Mouse (Mus musculus) embryonic facial prominence, embryonic 13.5 days (tissue): ENCODE data around the gene Rit1. TPM values are rescaled to one million over a fixed set of nuclear protein-coding genes. Genes with fewer than 3 reads are reported as not detected.
"Not testable (repeated sequence)": the region's sequence is repeated elsewhere in the genome, so short reads cannot be mapped to it uniquely, and the experiment has no call there.

Experiments used
- ATAC-seq: fragments of 200-750 bp; cut with Nextera tagmentation; 2 replicates; pipeline ENCODE4 v1.8.0; 2017; ENCODE audit warnings: low read depth; ENCODE audit not compliant: insufficient number of reproducible peaks, insufficient read depth, low FRiP score, low TSS enrichment
- H3K27ac ChIP-seq: fragments of 300-500 bp; sonication (generic); 2 replicates; pipeline ENCODE4 v1.5.1; 2015; ENCODE audit warnings: moderate library complexity, mild to moderate bottlenecking, inconsistent platforms
- H3K27me3 ChIP-seq: fragments of 300-500 bp; sonication (generic); 2 replicates; pipeline ENCODE4 v1.6.1; 2015; ENCODE audit warnings: mild to moderate bottlenecking, inconsistent platforms
- H3K36me3 ChIP-seq: fragments of 300-500 bp; sonication (generic); 2 replicates; pipeline ENCODE4 v1.6.1; 2015; ENCODE audit warnings: mild to moderate bottlenecking, inconsistent platforms
- H3K4me1 ChIP-seq: fragments of 300-500 bp; sonication (generic); 2 replicates; pipeline ENCODE4 v1.6.1; 2015; ENCODE audit warnings: inconsistent platforms
- H3K4me2 ChIP-seq: fragments of 300-500 bp; sonication (generic); 2 replicates; pipeline ENCODE4 v1.6.1; 2015; ENCODE audit warnings: moderate library complexity, mild to moderate bottlenecking, inconsistent platforms
- H3K4me3 ChIP-seq: fragments of 300-500 bp; sonication (generic); 2 replicates; pipeline ENCODE4 v1.5.1; 2015; ENCODE audit warnings: mild to moderate bottlenecking, inconsistent platforms
- H3K9ac ChIP-seq: fragments of 300-500 bp; sonication (generic); 2 replicates; pipeline ENCODE4 v1.6.1; 2015; ENCODE audit warnings: mild to moderate bottlenecking, inconsistent platforms
- H3K9me3 ChIP-seq: fragments of 300-500 bp; sonication (generic); 2 replicates; pipeline ENCODE4 v1.6.1; 2016; ENCODE audit warnings: inconsistent platforms
- WGBS: fragments of 180-500 bp; shearing (Covaris S2); methylation state at CpG from one replicate; pipeline ENCODE4 v1.1.7; 2015; ENCODE audit warnings: mixed read lengths; 5-methylcytosine and 5-hydroxymethylcytosine counted together
- polyA plus RNA-seq: library from polyadenylated mRNA; unstranded; fragments of >200 nt; fragmentation: Nextera tagmentation; extraction: Ambion mirVana; gene quantifications from 2 replicates; pipeline ENCODE4 v1.2.1, GENCODE M21; 2015

Gene Rit1
- polyA plus RNA-seq, 1 experiment from 2014 or later, result 54.4 TPM

GRCm38 (mm10) chr3:88773163-88773562 is 56.5 kb downstream of the Rit1 start:
- H3K36me3 ChIP-seq, H3K27me3 ChIP-seq, H3K4me1 ChIP-seq, H3K9me3 ChIP-seq, H3K9ac ChIP-seq, H3K4me3 ChIP-seq, ATAC-seq, H3K4me2 ChIP-seq, H3K27ac ChIP-seq: not testable (repeated sequence)
- 91% methylated on average over 6 of the region's 6 CpGs for WGBS

- H3K4me2 ChIP-seq, result peak within 1 kb of the TSS; percentile 54
- peak within 1 kb of the TSS; percentile 42 for H3K4me3 ChIP-seq
- H3K4me1 ChIP-seq, H3K27me3 ChIP-seq, H3K9me3 ChIP-seq, H3K36me3 ChIP-seq: not testable (repeated sequence)
- ATAC-seq, result peak; percentile 76; the same call in 1 of the 2 replicates
- 4% methylated on average over 42 of the region's 51 CpGs for WGBS
- peak within 1 kb of the TSS; percentile 71; the same call in 1 of the 2 replicates for H3K27ac ChIP-seq
- peak within 1 kb of the TSS; percentile 58; the same call in 1 of the 2 replicates for H3K9ac ChIP-seq
These were observed 58.6 kb downstream of the Rit1 start, which contains the start of gene Syt11 for GRCm38 (mm10) chr3:88774939-88775841. Gene Syt11, minus strand, starts transcription at chr3:88775164.

Other genes with a start within 250 kb of the Rit1 start
- 311 and 321 TPM in 2 replicates for gene Lmna, start 206.9 kb upstream of the Rit1 start, polyA plus RNA-seq
- 32.2 and 33.4 TPM in 2 replicates for gene Mex3a, start 184.4 kb upstream of the Rit1 start, polyA plus RNA-seq
- 18.6 and 19.5 TPM in 2 replicates for gene Rab25, start 168.5 kb upstream of the Rit1 start, polyA plus RNA-seq
- 164 and 169 TPM in 2 replicates for gene Lamtor2, start 163.8 kb upstream of the Rit1 start, polyA plus RNA-seq
- gene Ubqln4, start 163.1 kb upstream of the Rit1 start, polyA plus RNA-seq, result 43.0 and 44.6 TPM in 2 replicates
- 259 and 274 TPM in 2 replicates for gene Ssr2, start 141.0 kb upstream of the Rit1 start, polyA plus RNA-seq
- 91.6 and 99.4 TPM in 2 replicates for gene Arhgef2, start 110.9 kb upstream of the Rit1 start, polyA plus RNA-seq
- not detected in 2 replicates for gene Rxfp4, start 63.7 kb upstream of the Rit1 start, polyA plus RNA-seq
- 92.5 and 106 TPM in 2 replicates for gene Khdc4, start 31.0 kb upstream of the Rit1 start, polyA plus RNA-seq
- 16.9 and 19.7 TPM in 2 replicates for gene Syt11, start 58.3 kb downstream of the Rit1 start, polyA plus RNA-seq
- 12.6 and 13.9 TPM in 2 replicates for gene Gon4l, start 118.4 kb downstream of the Rit1 start, polyA plus RNA-seq
- gene Msto1, start 197.2 kb downstream of the Rit1 start, polyA plus RNA-seq, result 40.7 and 43.2 TPM in 2 replicates
- 29.4 and 30.6 TPM in 2 replicates for gene Ash1l, start 233.8 kb downstream of the Rit1 start, polyA plus RNA-seq
- 147 and 158 TPM in 2 replicates for gene Dap3, start 234.3 kb downstream of the Rit1 start, polyA plus RNA-seq